In the genomic region with DNA sequence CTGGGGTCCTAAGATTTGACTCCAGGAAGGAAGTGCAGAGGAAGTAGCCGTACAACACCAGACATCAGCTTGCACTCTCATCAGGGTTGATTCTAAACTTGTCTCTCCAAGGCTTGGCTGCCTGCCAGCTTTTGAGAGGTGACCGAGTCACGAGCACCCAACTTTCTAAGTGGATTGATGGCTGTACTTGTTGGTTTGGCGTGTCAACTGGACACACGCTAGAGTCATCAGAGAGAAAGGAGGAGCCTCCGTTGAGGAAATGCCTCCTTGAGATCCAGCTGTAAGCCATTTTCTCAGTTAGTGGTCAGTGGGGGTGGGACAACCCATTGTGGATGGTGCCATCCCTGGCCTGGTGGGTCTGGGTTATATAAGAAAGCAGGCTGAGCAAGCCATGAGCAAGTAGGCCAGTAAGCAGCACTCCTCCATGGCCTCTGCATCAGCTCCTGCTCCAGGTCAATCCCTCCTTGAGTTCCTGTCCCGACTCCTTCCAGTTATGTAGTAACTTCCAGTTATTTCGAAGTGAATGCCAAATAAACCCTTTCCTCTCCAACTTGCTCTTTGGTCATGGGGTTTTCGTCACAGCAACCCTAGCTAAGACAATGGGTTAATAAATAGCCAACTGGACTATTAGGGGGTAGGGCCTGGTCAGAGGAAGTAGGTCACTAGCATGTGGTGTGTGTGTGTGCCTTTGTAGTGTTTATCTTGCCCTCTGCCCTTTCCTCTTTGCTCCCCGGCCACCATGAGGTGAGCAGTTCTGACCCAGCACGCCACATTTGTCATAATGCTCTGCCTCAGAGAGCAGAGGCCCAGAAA, we compare ENCODE assay signal across 10 mouse cellular contexts. TPM values are rescaled to one million over a fixed set of nuclear protein-coding genes. Genes with fewer than 3 reads are reported as not detected.
DNase-seq lines count a peak whose midpoint lies in the region; ATAC-seq and TF ChIP-seq lines count a peak whose summit lies in the region.
"Had no signal": no experiment of that assay in that cellular context is flagged by ENCODE, and none has a peak within 500 bp of the region (broad histone marks: within the 10 kb centered on the region; RNA-seq: fewer than 3 reads in every experiment).

No protein-coding gene starts in this region.

- H3K27me3 ChIP-seq in kidney, adult 2 months (replicated peaks; ENCODE audit: control insufficient read depth, insufficient read depth, low read length), result no peaks in the 10 kb centered on the region
- no peaks in the 10 kb centered on the region for H3K27me3 ChIP-seq in lung, embryonic 14.5 days (ENCODE audit: insufficient read depth, low read length)
- H3K27me3 ChIP-seq in hindbrain, embryonic 11.5 days (ENCODE audit: control insufficient read depth, insufficient read depth, low read length), result no peaks in the 10 kb centered on the region
- H3K27me3 ChIP-seq: forebrain, embryonic 12.5 days had no signal

- H3K36me3 ChIP-seq in kidney, adult 2 months (ENCODE audit: control insufficient read depth, insufficient read depth, low read length), result no peaks in the 10 kb centered on the region
- no peaks in the 10 kb centered on the region for H3K36me3 ChIP-seq in lung, embryonic 14.5 days (ENCODE audit: insufficient read depth)
- no peaks in the 10 kb centered on the region for H3K36me3 ChIP-seq in hindbrain, embryonic 11.5 days (ENCODE audit: control insufficient read depth, insufficient read depth, low read length)
- H3K36me3 ChIP-seq: forebrain, embryonic 12.5 days had no signal

- peak overlapping the region; percentile 63 for H3K27ac ChIP-seq in bone marrow macrophage, adult 2 months (ENCODE audit: insufficient read depth, low read depth, low read length)
- H3K27ac ChIP-seq in kidney, adult 2 months (ENCODE audit: insufficient read depth, low read depth, low read length), result peak overlapping the region; percentile 37; the same call in 1 of the 2 replicates
- H3K27ac ChIP-seq in lung, embryonic 14.5 days (ENCODE audit: low read depth), result peak overlapping the region; percentile 30; the same call in 1 of the 2 replicates
- H3K27ac ChIP-seq in hindbrain, embryonic 11.5 days (ENCODE audit: low read depth, low read length), result no peak overlapping the region
- H3K27ac ChIP-seq: forebrain, embryonic 12.5 days had no signal

- no peak overlapping the region for H3K4me2 ChIP-seq in lung, embryonic 14.5 days
- no peak overlapping the region for H3K4me2 ChIP-seq in hindbrain, embryonic 11.5 days (replicated peaks; ENCODE audit: low read depth, low read length)
- H3K4me2 ChIP-seq: forebrain, embryonic 12.5 days had no signal

- H3K9me3 ChIP-seq in lung, embryonic 14.5 days (ENCODE audit: low read depth, low read length), result no peaks in the 10 kb centered on the region
- no peaks in the 10 kb centered on the region for H3K9me3 ChIP-seq in hindbrain, embryonic 11.5 days (ENCODE audit: control insufficient read depth, low read length)
- H3K9me3 ChIP-seq: forebrain, embryonic 12.5 days had no signal

- TF ChIP-seq POLR2A in bone marrow macrophage, adult 2 months (IDR thresholded peaks at IDR 0.05; ENCODE audit: borderline replicate concordance, low read depth, low read length), result no peak
- TF ChIP-seq POLR2A in kidney, adult 2 months (IDR thresholded peaks at IDR 0.05; ENCODE audit: low read depth, low read length), result no peak

- DNase-seq in gastrocnemius, postnatal 10 days, result peak; percentile 51
- DNase-seq in gastrocnemius, adult 18-20 months (ENCODE audit: low spot score), result no peak
- DNase-seq in kidney, adult 2 months, result peak; percentile 90
- DNase-seq in lung, embryonic 14.5 days, result peak; percentile 85
- DNase-seq in hindbrain, embryonic 11.5 days (ENCODE audit: low spot score), result no peak
- no peak for DNase-seq in T-cell, adult 2 months (ENCODE audit: low spot score)
- no peak for DNase-seq in layer of hippocampus, adult 9-10 months (ENCODE audit: low spot score)

- no peak overlapping the region for H3K9ac ChIP-seq in lung, embryonic 14.5 days
- H3K9ac ChIP-seq in hindbrain, embryonic 11.5 days (ENCODE audit: low read depth, low read length), result no peak overlapping the region
- H3K9ac ChIP-seq: forebrain, embryonic 12.5 days had no signal

- peaks cover 53% of the 10 kb centered on the region for H3K4me1 ChIP-seq in bone marrow macrophage, adult 2 months (ENCODE audit: control insufficient read depth, insufficient read depth, low read length)
- peaks cover 12% of the 10 kb centered on the region for H3K4me1 ChIP-seq in kidney, adult 2 months (ENCODE audit: control insufficient read depth, insufficient read depth, low read length)
- no peaks in the 10 kb centered on the region for H3K4me1 ChIP-seq in lung, embryonic 14.5 days (ENCODE audit: insufficient read depth)
- no peaks in the 10 kb centered on the region for H3K4me1 ChIP-seq in hindbrain, embryonic 11.5 days (replicated peaks; ENCODE audit: control insufficient read depth, insufficient read depth, low read length)
- H3K4me1 ChIP-seq: forebrain, embryonic 12.5 days had no signal

- WGBS in kidney, adult 2 months, result 34% methylated on average over 11 of the region's 11 CpGs
- 31% methylated on average over 11 of the region's 11 CpGs for WGBS in lung, embryonic 14.5 days
- WGBS in hindbrain, embryonic 11.5 days, result 83% methylated on average over 11 of the region's 11 CpGs

- no peak; the same call in 1 of the 2 replicates for ATAC-seq in lung, embryonic 14.5 days (ENCODE audit: insufficient read depth)
- no peak for ATAC-seq in hindbrain, embryonic 11.5 days (ENCODE audit: low FRiP score)

- TF ChIP-seq CTCF in bone marrow macrophage, adult 2 months (IDR thresholded peaks at IDR 0.05; ENCODE audit: low read depth, low read length), result no peak
- TF ChIP-seq CTCF in kidney, adult 2 months (conservative IDR thresholded peaks at IDR 0.05; ENCODE audit: insufficient read depth, insufficient read length, low read depth, low read length), result no peak
- no peak for TF ChIP-seq CTCF in lung, embryonic 14.5 days (IDR thresholded peaks at IDR 0.05; ENCODE audit: low read depth)

- no peak overlapping the region for H3K4me3 ChIP-seq in bone marrow macrophage, adult 2 months (ENCODE audit: insufficient read depth, low read length)
- no peak overlapping the region for H3K4me3 ChIP-seq in kidney, adult 2 months (ENCODE audit: insufficient read depth, low read depth, low read length)
- H3K4me3 ChIP-seq in lung, embryonic 14.5 days (ENCODE audit: low read depth, low read length), result no peak overlapping the region
- H3K4me3 ChIP-seq in hindbrain, embryonic 11.5 days (ENCODE audit: low read depth, low read length), result no peak overlapping the region
- H3K4me3 ChIP-seq: forebrain, embryonic 12.5 days had no signal

RNA-seq across cellular contexts. Expression of a gene that starts 21.1 kb away (rescaled TPM):
- 10 to 100 TPM; 84.5 to 86.4 TPM for total RNA-seq in gastrocnemius, postnatal 10 days (2021)
- 10 to 100 TPM; 18.2 to 26.0 TPM for total RNA-seq in gastrocnemius, adult 18-20 months (2021)
- polyA plus RNA-seq in bone marrow macrophage, adult 2 months (2012; ENCODE audit: insufficient read depth, insufficient read length, missing spikeins), result 321 and 343 TPM in 2 replicates
- polyA plus RNA-seq in kidney, adult 2 months (2012; rRNA removed), result 138 and 140 TPM in 2 replicates
- 128 TPM in 2 replicates for polyA plus RNA-seq in lung, embryonic 14.5 days (2014; fragmentation: Nextera tagmentation; extraction: Ambion mirVana)
- 42.6 and 45.9 TPM in 2 replicates for polyA plus RNA-seq in hindbrain, embryonic 11.5 days (2014; fragmentation: Nextera tagmentation; extraction: Ambion mirVana)

RNA-seq across cellular contexts. Expression of a gene that starts 30.9 kb away (rescaled TPM):
- 10 to 100 TPM; 26.5 to 27.6 TPM for total RNA-seq in gastrocnemius, postnatal 10 days (2021)
- total RNA-seq in gastrocnemius, adult 18-20 months (2021), result 10 to 100 TPM; 16.3 to 18.7 TPM
- polyA plus RNA-seq in bone marrow macrophage, adult 2 months (2012; ENCODE audit: insufficient read depth, insufficient read length, missing spikeins), result 9.0 and 11.0 TPM in 2 replicates
- 14.6 and 16.8 TPM in 2 replicates for polyA plus RNA-seq in kidney, adult 2 months (2012; rRNA removed)
- 17.7 and 20.4 TPM in 2 replicates for polyA plus RNA-seq in lung, embryonic 14.5 days (2014; fragmentation: Nextera tagmentation; extraction: Ambion mirVana)
- 10.3 and 10.7 TPM in 2 replicates for polyA plus RNA-seq in hindbrain, embryonic 11.5 days (2014; fragmentation: Nextera tagmentation; extraction: Ambion mirVana)
- total RNA-seq: CH12.LX had no signal

Comparison
In these comparisons a context has a peak if more than half of its experiments do, and no peak if none do; other contexts are left out.
1. DNase-seq: peak in gastrocnemius, postnatal 10 days (single experiment), kidney, adult 2 months (single experiment) and lung, embryonic 14.5 days (single experiment); none in gastrocnemius, adult 18-20 months (single experiment), hindbrain, embryonic 11.5 days (single experiment), T-cell, adult 2 months (single experiment) and layer of hippocampus, adult 9-10 months (single experiment).